Mouse (Mus musculus) G1E-ER4 (cell line): ENCODE data around the gene Habp2. TPM values are rescaled to one million over a fixed set of nuclear protein-coding genes. Genes with fewer than 3 reads are reported as not detected.

Experiments used
- GATA1 ChIP-seq: IDR thresholded peaks from one replicate; pipeline ENCODE4 v1.8.0; 2012; ENCODE audit warnings: low read length, inconsistent platforms
- polyA plus RNA-seq: library from polyadenylated mRNA; stranded (reverse); fragments of >175 nt; gene quantifications from 2 replicates; pipeline ENCODE4 v1.2.3, GENCODE M21; 2012

Gene Habp2
- polyA plus RNA-seq, 1 experiment, result not detected

DNA sequence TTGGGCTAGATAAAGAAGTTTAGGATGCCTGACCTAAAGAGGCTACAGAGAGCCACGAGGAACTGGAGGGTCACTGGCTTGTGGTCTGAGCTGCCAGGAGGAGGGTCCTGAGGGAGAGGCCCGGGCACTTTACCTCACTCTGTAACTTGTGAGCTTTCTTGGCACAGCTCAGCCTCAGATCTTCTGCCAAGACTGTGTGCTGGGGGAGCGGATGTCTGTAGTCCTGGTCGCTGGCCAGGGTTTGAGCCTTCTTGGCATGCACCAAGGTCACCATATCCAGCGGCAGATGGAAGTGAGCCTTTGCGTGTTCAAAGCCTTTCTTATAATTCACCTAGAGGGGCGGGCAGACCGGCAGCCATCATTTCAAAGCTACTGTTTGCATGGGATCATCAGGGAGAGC, 55.1 kb downstream of the Habp2 start:
- TF ChIP-seq GATA1, result no peak

DNA sequence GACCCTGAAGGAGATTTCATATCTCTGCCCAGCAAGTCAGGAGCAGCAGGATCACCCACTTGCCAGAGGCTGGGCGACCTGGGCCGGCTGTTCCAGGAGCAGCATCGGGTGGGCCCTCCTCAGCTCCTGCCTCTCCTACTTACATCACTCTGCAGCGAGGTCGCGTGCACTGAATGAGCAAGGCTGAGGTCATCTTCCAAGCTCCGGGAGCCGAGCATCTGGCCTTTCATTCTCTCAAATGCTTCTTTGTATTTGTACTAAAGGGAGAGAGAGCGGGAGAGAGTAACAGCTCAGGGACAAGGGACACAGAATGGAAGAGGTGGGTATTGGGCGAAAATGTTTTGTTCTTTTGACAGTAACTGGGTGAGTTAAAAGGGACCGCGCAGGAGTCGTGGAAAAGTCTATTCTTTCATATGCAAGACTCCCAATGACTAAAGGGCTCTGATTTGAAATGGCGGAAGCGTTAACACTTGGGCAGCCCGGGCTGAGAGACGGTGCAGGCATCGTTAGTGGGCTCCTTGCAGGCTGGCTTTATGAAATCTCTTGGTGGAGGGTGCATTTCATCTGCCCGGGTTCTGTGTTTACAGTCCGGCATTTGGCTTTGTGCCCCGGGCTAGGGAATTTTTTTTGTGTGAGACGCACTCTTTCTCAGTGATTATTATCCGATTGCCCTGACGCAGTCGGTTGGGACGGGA, 57.1 kb downstream of the Habp2 start:
- TF ChIP-seq GATA1, result no peak

DNA sequence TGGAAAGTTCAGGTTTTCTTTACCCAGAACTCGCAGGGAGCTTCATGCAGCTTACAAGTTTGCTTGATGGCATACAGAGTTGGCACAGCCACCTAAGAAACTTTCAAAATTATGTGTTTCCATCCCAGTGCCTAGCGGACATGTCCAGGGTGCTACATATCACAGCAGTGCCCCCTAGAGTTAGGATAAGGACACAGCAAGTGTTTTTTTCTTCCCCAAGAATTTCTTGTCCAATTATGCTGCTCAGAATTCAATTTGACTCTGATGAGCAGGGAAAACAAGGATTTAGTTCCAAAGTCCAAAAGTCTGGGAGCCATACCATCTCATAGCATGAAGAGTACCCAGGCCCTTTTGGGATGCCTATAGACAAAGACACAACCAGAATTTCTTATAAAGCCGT, 59.1 kb downstream of the Habp2 start:
- TF ChIP-seq GATA1, result no peak

DNA sequence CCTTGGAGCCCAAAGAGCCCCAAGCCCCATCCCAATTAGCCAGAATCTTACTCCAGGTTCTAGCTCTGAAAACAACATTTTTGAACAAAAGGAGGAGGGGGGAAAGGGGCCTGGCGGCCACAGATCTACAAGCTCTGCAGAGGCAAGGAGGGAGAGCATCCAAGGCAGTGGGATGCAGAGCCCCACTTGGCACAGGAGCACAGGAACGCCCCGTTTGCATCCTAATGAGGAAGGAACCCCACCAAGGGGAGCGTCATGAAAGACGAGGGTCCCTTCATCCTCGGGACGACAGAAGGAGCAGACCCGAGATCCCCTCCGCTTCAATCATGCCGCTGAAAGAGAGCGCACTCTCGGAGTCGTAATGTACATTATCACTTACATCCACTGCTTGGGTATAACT, 59.8 kb downstream of the Habp2 start:
- TF ChIP-seq GATA1, result no peak

DNA sequence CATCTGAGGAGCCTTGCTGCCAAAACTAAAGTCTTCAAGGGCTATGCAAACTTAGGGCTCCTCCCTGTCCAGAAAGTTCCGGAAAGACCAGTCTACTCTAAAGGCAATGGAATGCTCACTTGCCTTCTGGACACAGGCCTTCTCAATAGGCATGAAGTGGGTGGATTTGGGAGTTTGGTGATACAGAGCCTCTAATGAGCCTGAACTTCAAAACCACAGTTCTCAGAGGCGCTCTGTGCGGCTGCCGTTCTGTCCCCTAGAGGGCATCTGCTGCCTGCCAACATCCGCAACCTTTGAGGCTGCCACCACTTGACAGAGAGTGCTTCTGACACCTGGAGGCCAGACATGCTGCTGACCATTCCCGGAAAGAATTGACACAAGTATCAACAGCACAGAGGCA, 62.4 kb downstream of the Habp2 start:
- TF ChIP-seq GATA1, result no peak

DNA sequence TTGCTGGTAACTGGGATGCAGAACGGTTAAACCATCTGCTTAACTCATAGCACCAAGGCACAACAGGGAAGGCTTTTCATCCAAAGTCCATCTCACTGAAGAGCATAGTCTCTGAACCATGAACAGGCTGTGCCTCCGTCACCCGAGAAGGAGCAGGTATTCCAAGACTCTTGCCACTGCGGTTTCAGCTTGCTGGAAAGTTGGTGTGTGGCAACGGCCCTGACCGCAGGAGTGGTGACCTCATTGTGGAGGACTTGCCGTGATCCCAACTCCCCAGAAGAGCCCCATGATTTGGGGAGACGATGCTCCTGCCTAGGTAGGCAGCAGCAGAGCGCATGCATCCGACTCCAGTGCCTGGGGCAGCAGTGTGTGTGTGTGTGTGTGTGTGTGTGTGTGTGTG, 66.8 kb downstream of the Habp2 start:
- no peak for TF ChIP-seq GATA1

DNA sequence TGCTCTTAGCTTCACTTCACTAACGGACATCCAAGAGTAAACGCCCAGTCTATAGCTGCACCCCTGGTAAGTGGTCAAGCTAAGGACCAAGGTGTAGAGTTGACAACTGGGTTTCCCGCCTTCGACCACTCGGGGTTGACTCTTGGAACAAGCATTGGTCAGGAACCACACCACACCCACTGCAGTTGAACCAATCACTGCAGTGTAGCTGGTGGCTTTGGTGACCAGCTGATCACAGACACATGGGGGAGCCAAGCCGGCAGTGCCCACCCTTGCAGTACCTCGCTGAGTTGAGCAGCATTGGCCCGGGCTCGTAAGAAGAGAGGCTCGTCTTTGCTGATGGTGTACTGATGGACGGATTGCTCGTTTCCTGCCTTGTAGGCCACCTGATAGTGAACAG, 68.3 kb downstream of the Habp2 start:
- no peak for TF ChIP-seq GATA1

DNA sequence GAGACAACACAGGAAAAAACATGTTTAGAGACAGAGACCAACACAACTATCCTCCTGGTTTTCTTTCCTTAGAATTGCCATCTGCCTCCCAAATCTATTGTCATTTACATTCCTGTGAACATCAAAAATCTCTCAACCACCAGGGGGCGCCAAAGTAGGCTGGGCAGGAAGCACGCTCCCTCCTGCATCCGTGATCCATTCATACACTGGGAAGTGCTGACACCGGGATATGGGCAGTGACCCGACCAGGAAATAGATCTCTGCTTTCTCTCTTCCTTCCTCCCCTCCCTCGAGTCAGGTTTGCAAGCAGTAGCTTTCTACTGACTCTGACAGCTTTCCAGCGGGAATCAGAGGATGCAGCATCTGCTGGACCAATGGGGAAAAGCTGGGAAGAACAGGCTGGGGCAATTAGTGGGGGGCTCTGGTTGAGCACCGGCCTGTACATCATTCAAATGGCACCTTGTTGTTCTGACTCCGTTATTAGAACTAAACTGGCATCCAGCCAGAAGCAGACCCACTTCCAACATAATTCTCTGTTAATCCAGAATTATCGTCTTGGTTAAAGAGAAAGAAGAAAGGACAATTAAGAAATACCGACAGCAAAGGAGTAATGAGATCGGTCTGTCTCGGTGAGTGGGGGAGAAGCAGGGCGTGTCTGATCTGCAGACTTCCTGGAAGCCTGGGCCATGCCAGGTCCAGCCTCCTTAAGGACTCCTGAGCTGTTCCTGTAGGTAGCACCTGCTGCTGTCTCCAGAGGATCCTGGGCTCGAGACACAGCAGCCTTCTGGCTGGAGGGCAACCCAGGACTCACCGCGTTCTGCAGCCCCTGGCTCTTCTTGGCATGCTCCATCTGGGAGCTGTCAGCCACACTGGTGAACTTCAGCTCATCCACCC, 69.8 kb downstream of the Habp2 start:
- no peak for TF ChIP-seq GATA1

DNA sequence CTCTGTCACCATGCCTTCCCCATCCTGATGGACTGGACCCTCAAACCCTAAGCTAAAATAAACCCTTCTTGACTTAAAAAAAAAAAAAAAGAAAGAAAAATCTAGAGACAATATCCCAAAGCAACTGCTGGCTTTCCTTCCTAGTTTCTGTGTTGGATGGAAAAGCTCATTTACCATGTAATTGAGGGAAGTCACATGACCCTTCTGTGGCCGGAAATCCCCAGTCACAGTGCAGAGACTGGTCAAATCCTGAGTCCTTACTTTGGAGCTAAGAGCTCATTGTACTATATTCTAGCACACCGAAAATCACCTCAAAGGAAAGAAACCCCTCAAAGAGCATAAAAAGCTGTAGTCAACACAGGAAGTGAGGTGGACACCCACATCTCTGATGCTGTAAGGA, 72.0 kb downstream of the Habp2 start:
- no peak for TF ChIP-seq GATA1

DNA sequence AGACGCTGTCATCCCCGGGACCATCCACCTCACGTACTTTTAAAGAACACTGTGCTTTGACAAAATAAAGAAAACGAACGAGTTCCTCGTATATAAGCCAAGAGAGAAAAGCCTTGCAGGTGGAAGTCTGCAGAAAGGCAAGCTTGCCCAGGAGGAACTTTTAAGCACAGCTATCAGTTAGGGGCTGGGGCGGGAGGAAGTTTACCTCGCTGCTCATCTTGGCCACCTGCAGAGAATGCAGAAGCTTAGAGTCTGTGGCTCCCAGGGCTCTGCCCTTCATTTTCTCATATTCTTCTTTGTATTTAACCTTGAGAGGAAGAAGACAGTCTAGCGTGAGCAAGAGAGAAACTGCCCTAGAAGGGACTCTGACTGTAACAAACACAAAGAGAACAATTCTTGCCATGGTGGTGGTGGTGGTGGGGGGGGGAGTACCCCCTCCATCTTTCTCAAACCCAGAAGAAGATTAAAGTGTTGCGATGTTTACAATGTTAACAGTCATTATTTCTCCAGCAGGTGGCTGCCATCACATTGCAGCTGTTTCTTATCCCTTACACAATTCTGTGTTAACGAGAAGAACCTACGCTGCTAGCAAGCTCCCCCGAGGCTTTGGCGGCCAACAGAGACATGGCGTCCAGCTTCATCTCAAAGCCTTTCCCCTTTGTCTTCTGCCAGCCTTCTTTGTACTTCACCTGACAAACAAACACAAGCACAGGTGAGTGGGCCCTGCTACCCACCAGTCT, 77.0 kb downstream of the Habp2 start:
- TF ChIP-seq GATA1, result no peak

DNA sequence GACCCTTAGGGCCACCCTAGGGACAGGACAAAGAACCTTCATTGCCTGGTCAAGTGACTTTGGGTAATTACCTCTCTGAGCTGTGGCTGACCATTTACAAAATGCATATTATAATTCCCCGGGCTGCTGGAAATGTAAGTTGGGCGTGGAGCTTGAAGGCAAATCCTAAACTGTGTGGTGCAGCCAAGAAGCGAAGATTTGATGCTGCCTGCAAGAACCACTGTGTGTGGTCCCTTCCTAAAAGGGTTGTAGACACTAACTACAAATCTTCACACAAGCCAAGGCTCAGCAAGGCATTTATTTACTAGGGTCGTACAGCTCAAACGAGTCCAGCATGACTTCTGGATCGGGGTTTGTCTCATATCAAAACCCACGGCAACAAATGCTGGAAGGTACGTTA, 77.6 kb downstream of the Habp2 start:
- TF ChIP-seq GATA1, result no peak

DNA sequence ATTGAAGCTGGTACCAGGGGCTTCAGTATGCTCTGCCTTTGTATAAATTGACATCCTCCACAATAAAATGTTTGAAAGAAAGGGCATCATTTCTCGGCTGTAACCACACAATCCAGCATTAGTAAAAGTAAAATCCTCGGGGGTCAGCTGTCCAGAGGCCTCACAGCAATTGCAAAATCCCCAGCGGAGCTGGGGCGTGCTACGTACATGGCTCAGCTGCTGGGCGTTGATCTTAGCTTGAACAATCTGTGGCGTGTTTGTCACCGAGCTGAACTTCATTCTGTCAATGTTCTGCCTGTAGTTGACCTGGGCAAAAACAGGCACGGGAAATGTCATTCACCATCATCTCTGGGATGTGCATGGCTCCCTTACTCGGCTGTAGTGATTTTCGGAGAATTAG, 79.2 kb downstream of the Habp2 start:
- TF ChIP-seq GATA1, result no peak

DNA sequence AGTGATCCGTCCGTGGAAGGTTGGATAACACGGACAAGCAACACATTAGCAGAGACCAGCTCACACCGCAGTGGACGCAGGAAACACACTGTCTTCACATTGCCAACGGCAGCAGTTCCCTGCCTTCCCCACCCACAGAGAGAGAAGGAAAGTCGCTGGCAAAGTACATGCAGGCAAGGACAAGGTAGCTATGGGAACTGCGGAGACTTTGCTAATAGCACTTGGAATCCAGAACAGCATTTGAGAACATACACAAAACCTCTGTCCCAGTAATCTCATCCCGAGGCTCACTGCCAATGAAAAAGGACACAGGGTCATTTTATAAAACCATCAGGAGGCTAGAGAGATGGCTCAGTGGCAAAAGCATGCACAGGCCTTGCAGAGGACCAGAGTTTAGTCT, 79.7 kb downstream of the Habp2 start:
- no peak for TF ChIP-seq GATA1

DNA sequence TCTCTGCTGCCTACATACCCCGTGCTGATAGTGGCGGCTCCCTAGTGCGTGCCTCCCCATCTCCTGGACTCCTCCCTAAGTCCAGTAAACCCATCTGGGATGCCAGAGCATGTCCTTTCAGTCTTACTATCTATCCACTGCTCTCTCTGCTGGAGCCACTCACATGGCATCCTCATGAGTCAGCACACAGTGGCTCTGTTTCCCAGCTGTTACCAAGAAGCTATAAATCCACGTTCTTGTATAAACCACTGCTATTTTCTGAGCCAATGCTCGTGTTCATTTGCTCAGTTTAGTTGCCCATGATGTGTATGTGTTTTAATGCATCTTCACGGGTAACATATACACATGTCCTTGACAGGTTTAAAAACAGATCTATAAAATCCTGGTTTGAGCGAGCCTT, 80.8 kb downstream of the Habp2 start:
- no peak for TF ChIP-seq GATA1

DNA sequence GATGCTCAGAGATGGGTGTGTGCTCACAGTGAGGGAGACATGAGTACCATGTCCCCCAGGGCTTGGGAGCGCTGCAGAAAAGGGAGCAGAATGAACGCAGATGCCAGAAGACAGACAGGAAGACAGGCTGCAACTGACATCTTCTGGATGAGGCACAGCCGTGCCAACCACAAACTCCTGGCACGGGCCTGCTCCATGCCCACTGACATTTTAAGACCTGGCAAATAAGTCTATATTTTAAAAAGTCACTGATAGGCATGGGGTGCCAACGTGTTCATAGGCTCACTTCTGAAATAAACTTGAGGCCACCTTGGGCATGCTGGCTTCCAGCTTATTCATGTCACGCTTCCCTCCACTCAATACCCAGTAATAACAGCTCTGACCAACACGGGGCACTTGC, 82.0 kb downstream of the Habp2 start:
- no peak for TF ChIP-seq GATA1

Other genes starting within 250 kb of the Habp2 start
- gene Nrap, start 102.9 kb downstream of the Habp2 start, polyA plus RNA-seq, result 0.03 TPM in 2 replicates
- 10.5 and 15.2 TPM in 2 replicates for gene Casp7, start 110.0 kb downstream of the Habp2 start, polyA plus RNA-seq
- gene Plekhs1, start 174.5 kb downstream of the Habp2 start, polyA plus RNA-seq, result not detected in 2 replicates